Mouse (Mus musculus): Measurements from ENCODE around the gene Bcl7c.
"Not testable (repeated sequence)": the region's sequence is repeated elsewhere in the genome, so short reads cannot be mapped to it uniquely, and the experiment has no call there.

The Bcl7c gene

GRCm38 (mm10) chr7:127708207-127709078 lies at the start of gene Bcl7c:
Gene Bcl7c (minus strand): TSS chr7:127708933.
- DNase-seq (ENCODE audit: low spot score in 2 of 2), result peak; percentile 81 to 84

GRCm38 (mm10) chr7:127753741-127754140 lies 45.0 kb upstream of the Bcl7c start:
- DNase-seq (ENCODE audit: low spot score in 2 of 2), result no peak

GRCm38 (mm10) chr7:127753158-127753557 lies 44.4 kb upstream of the Bcl7c start:
- no peak for DNase-seq (ENCODE audit: low spot score in 2 of 2)

GRCm38 (mm10) chr7:127752069-127752468 lies 43.3 kb upstream of the Bcl7c start:
- no peak for DNase-seq (ENCODE audit: low spot score in 2 of 2)

- DNase-seq (ENCODE audit: low spot score in 2 of 2), result no peak
Measured at GRCm38 (mm10) chr7:127751619-127752018, 42.9 kb upstream of the Bcl7c start.

GRCm38 (mm10) chr7:127750131-127751127 lies 41.7 kb upstream of the Bcl7c start:
- DNase-seq (ENCODE audit: low spot score in 2 of 2), result peak; percentile 57 to 73

GRCm38 (mm10) chr7:127748235-127748560 lies 39.5 kb upstream of the Bcl7c start:
- DNase-seq (ENCODE audit: low spot score in 2 of 2), result no peak

GRCm38 (mm10) chr7:127747559-127748234 lies 39.0 kb upstream of the Bcl7c start:
- DNase-seq (ENCODE audit: low spot score in 2 of 2), result no peak

GRCm38 (mm10) chr7:127746494-127747491 lies 38.1 kb upstream of the Bcl7c start:
- DNase-seq (ENCODE audit: low spot score in 2 of 2), result no peak

- DNase-seq (ENCODE audit: low spot score in 2 of 2), result peak; percentile 97 to 99
Measured at GRCm38 (mm10) chr7:127745652-127746493, 37.1 kb upstream of the Bcl7c start.

- peak; percentile 92 to 96 for DNase-seq (ENCODE audit: low spot score in 2 of 2)
Measured at GRCm38 (mm10) chr7:127745251-127745651, 36.5 kb upstream of the Bcl7c start.

- DNase-seq (ENCODE audit: low spot score in 2 of 2), result peak; percentile 68 to 80
Measured at GRCm38 (mm10) chr7:127744366-127745045, 35.8 kb upstream of the Bcl7c start, which contains the start of gene Fbxl19. Gene Fbxl19 (plus strand): TSS chr7:127744543.

GRCm38 (mm10) chr7:127732066-127732465 lies 23.3 kb upstream of the Bcl7c start, which contains the start of gene Ctf2:
Gene Ctf2 (minus strand): TSS chr7:127732166.
- not testable (repeated sequence) for DNase-seq (ENCODE audit: low spot score in 2 of 2)

- DNase-seq (ENCODE audit: low spot score in 2 of 2), result no peak
Measured at GRCm38 (mm10) chr7:127730170-127730569, 21.4 kb upstream of the Bcl7c start.

- no peak for DNase-seq (ENCODE audit: low spot score in 2 of 2)
Measured at GRCm38 (mm10) chr7:127727898-127728297, 19.2 kb upstream of the Bcl7c start.

- DNase-seq (ENCODE audit: low spot score in 2 of 2), result no peak
Measured at GRCm38 (mm10) chr7:127725924-127726323, 17.2 kb upstream of the Bcl7c start.

- DNase-seq (ENCODE audit: low spot score in 2 of 2), result no peak
Measured at GRCm38 (mm10) chr7:127725490-127725889, 16.8 kb upstream of the Bcl7c start.

GRCm38 (mm10) chr7:127719258-127719657 lies 10.5 kb upstream of the Bcl7c start:
- no peak for DNase-seq (ENCODE audit: low spot score in 2 of 2)

- DNase-seq (ENCODE audit: low spot score in 2 of 2), result no peak
Measured at GRCm38 (mm10) chr7:127718339-127718738, 9.6 kb upstream of the Bcl7c start.

All from frontal cortex, postnatal 36 days (tissue).